Mouse (Mus musculus) cerebellum, adult 8-10 months (tissue): ENCODE results near the gene Trpm3.

Source experiments
- DNase-seq: peaks from one replicate; pipeline ENCODE4 v3.0.0; 2022

Gene Trpm3

DNA sequence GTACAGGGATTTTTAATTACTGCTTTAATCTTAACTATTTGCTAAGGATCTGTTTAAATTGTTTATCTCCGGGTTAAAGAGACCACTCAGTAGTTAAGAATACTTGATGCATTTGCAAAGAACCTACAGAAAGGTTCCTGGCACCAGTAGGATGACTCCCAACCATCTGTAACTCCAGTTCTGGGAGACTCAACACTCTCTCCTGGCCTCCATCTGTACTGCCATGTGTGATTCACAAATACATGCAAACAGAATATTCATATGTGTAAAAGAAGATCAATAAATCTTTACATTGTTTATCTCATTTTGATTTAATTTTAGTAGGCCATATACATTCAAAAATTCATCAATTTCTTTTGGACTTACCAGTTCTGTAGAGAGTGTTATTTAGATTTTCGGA lies 731.0 kb downstream of the Trpm3 start:
- no peak for DNase-seq

DNA sequence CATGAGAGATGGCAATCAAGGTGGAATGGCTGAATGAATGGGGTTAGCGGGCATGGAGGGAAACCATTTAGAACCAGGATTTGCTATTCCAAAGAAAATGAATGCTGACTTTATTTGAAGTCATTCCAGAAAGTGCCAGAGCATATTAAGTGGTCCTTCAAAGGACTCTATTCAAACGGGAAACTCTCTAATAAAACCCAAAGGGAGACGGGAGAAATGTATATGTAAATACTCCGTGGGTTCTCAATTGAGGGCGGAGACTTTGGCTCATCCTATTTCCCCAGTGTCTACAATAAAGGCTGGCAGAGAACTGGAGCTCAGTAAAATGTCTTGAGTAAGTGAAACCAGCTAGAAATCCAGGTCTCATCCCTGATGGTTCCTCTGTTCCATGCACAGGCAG lies 733.6 kb downstream of the Trpm3 start:
- DNase-seq = no peak

DNA sequence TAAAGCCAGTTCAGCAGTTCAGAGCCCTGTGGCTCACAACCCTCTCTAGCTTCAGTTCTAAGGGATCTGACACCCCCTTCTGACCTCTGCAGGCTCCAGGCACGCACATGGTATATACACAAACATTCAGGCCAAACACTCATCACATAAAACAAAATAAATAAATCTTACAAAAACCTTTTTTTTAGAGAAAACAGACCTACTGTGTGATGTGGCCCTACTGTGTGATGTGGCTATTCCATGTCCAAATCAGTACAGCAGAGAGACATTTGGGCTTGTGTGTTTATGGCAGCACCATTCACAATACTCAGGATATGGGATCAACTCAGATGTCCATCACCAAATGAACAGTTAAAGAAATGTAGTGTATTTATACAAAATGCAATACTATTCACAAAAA lies 741.4 kb downstream of the Trpm3 start:
- no peak for DNase-seq

DNA sequence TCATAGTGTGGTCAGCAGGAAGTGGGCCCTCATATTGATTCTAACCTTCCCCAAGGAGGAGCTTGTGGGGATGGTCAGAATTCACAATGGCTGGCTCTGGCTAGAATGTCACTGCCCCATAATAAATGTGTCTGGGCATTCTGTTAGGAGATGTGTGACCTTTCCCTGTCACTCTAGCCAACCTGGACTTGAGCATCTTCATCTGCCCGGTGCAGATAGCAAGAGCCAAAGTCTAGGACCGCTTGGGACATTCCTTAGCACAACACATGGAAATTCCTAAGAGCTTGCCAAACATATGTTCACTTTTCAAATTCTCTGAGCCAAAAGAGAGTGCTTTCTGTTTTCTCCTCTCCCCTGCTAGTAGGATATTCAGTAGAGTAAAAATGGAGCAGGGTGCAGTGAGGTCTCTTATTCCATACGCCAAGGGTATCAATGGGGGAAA lies 743.8 kb downstream of the Trpm3 start:
- DNase-seq = peak; percentile 70

DNA sequence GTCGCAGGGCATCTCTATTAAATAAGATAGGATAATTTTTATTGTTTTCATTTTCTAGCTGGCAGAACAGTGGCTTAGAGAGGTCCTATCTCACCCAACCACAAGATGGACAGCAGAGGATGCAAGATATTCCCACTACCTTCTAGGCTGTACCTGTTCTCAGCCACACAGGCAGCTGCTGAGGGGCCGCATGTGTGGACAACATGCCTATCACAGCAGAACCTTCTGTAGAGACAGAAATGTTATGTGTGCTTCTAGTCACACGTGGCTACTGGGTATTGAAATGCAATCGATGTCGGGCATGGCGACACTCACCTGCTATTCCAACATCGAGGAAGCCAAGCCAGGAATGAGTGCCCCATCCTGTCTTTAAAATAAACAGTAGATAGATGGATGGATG lies 744.3 kb downstream of the Trpm3 start:
- DNase-seq = no peak

DNA sequence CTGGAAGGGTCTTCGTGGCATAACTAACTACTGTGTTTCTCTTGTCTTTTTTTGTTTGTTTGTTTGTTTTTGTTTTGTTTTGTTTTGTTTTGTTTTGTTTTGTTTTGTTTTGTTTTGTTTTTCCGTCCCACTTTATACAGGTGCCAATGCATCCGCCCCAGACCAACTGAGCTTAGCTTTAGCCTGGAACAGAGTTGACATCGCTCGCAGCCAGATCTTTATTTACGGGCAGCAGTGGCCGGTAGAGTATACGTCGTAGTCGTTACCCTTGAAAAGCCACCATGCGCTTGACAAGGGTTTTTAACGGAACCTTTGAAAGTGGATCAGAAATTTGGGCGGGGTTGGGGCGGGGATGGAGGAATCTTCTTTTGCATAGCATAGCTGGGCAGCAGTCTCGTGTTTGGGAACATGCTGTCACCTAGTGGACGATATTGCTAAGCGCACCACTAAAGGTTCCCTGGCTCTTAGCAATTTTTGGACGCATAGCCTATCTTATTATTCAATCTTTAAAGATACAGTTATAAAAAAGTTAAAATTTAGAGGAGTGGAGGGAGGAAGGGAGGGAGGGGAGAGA lies 745.0 kb downstream of the Trpm3 start:
- DNase-seq = peak; percentile 78

DNA sequence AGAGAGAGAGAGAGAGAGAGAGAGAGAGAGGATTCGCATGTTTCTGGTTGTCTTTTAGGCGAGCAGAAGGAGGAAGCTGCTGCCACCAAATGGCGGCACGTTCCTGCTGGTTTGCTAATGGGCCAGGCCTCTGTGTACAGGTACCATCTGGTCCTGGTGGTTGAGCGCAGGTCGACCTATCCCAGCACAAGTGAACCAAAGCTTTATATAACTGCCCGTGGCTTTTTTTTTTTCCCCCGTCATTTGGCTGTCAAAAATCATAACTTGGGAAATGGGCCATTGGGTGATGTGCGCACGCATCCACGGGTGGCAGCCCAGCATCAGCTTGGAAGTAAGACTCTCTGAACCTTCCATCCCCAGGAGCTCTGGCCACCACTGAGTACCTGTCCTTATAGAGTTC lies 745.5 kb downstream of the Trpm3 start:
- peak; percentile 89 for DNase-seq

DNA sequence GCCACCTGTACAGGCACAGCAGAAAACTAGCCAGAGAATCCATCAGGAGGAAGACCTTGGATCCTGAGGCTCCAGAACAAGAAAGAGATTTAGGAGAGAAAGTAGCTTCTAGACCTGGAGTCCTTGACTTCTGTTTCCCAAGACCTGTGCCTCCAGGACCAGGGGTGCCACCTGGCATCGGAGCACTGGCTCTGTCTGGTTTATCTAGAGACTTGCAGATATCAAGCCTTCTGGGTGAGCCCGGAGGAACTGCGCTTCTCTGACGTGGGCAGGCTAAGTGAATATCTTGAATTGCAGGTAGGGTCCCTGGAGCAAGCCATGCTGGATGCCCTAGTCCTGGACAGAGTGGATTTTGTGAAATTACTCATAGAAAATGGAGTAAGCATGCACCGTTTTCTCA lies 746.2 kb downstream of the Trpm3 start:
- DNase-seq = peak; percentile 52

DNA sequence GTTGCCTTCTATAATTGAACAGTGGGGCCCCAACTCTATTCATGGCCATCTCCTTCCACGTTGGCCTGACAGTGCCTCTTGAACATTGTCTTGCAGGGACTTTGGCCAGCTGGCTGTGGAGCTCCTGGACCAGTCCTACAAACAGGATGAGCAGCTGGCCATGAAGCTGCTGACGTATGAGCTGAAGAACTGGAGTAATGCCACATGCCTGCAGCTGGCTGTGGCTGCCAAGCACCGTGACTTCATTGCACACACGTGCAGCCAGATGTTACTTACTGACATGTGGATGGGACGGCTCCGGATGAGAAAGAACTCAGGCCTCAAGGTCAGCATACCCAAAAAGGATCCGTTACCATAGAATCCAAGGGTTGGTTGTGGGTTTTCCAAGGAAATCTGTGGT lies 763.0 kb downstream of the Trpm3 start:
- no peak for DNase-seq

DNA sequence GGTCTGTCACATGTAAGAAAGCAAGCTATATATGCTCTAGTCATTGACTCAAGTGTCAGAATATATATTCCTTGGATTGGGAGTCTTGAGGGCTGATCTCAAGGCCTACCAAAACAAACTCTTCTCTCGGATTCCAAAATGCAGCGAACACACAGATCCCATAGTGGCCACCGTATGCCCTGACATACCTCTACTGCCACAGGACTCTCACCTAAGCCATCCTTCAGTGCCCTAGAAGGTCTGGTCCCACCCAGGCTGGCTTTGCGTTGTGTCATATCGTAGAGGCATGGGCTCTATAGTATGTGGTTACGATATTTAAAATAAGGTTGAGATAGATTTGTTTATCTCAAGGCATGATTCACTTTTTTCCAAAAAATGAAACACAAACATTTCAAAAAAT lies 763.5 kb downstream of the Trpm3 start:
- DNase-seq = no peak

DNA sequence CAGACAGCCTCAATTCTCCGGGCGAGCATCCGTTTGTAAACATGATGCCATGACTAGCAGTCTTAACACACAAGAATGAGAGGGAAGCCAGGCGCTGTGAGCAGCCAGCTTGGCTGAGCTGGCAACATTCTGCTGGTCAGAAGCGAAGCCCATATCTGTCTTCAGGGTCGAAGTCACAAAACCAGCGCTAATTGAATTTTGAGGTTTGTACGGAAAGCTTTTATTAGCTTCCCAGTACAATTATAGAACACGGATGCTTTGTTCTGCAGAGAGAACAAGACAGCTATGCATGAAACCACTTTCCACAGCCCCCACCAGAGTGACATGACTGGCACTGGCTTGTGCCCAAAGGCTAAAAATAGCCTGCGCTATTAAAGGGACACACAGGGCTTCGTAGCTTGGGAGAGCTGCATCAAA lies 766.2 kb downstream of the Trpm3 start:
- DNase-seq = peak; percentile 83

DNA sequence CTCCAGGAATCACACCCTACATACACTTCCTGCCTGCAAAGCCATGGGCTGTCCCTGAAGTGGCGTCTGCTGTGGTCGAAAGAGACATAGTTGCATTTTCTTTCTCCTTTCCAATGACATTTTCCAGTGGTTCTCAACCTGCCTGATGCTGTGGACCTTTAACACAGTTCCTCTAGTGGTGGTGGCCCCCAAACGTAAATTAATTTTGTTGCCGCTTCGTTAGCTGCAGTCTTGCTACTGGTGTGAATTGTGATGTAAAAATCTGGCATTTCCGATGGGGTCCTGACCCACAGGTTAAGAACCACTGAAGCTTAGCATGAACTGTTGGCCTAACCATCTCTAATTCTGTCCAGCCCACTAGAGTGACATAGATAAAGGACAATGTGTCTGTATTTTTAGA lies 771.8 kb downstream of the Trpm3 start:
- DNase-seq = no peak

DNA sequence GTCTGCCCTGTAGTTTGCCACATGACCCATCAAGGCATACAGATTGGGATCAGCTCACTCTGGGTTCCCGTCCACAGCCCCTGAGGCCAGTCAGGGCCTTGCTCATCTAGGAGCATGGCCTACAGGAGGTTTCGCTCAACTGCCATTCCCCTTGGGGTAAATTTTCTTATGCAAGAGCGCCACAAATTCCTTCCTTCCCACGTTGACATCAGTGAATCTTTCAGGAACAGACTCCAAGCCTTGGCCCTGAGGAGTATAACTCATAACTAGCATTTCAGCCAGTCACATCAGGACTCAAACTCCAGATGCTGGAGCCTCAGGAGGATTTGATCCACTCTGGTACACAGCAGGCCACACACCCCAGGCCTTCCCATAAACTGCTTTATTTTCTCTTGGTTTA lies 774.1 kb downstream of the Trpm3 start:
- DNase-seq = no peak

DNA sequence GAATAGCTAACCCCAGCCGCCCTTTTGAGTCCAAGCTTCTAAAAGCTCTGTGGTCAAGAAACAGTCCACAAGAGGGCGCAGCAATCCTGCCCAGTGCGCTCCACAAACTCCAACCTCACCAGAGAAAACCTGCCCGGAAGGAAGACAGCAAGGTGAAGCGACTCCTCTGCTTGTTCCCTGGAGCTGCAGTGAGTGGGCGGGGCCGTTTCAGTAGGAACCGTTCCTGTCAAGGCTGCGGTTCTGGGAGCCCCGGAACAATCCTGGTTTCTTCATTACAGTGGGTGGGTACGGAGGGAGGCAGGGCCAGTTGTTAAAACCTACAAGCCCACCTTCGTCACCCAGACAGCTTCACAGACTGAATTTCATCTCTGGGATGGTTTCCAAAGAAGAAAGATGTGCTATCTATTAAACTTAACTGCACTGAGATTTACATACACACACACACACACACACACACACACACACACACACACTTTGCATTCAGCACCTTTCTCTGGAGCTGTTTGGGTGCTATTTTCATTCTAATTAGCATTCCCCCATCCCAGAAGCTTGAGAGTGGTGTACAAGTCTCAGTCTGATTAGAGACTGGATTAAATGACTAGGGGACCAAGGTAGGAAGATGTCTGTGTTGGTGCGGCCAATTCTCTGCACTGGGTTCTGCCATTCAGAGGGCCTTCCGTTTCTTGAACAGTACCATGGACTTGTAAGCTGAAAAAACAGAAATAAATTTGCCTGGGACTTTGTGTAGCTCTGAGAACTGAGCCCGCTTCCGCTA lies 777.2 kb downstream of the Trpm3 start:
- peak; percentile 92 for DNase-seq

DNA sequence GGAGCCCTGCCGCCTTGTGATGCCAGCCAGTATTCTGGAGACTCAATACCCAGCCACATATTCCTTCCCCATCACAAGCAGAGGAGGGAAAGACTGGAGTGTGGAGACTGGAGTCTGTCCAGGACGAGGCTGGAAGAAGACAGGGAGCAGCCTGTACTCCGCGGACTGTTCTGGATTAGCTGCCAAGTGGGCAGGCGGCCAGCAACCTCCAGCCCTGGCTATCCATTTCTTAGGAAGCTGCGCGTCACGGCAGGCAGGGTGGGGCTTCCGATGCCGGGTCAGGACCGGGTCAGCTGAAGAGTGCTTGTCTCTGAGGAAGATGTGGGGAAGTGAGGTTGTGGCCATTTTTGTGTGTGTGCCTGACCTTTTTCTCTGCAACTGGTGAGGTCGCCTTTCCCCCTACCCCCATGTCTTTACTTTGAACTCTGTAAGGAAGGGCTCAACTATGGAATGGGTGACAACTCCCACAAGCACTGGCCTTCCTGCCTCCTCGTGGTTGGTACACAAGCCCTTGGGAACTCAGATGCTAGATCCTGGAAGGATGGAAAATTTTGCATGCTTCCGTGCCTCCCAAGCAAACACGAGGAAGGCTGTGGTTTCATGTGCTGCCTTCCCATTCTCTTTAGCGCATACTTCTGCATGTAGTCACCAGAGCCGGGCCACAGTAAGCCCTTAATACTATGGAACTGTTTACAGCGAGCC lies 777.9 kb downstream of the Trpm3 start:
- peak; percentile 98 for DNase-seq

DNA sequence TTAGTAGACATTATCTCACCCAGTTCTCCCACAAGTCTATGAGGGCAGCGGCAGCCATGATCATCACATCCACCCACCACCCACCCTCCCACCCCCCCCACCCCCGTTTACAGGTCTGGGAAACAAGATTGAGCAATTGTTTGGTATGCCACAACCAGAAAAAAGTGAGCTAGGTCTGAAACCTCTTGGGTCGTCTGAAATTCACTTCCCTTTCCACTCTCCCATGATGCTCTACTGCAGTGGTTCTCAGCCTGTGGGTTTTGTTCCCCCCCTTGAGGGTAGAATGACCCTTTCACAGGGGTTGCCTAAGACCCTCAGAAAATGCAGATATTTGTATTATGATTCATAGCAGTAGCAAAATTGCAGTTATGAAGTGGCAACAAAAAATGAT lies 778.5 kb downstream of the Trpm3 start:
- DNase-seq = no peak

DNA sequence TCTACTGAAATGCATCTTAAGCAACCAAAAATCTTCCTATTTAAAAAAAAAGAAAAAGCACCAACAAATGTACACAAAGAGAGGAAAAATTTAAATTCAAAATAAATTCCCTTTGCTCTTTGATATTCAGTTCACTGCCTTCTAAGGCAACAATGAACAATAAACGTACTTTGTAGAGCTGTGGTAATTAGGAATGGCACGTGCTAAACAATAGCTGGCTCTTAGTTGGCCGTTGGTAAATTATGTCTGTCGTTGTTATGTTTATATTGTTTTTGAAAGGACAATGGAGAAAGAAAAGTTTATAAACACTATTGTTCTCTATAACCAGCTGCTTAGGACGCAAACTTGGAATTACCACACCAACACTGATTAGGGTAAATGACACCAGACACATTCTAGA lies 782.1 kb downstream of the Trpm3 start:
- DNase-seq = no peak

DNA sequence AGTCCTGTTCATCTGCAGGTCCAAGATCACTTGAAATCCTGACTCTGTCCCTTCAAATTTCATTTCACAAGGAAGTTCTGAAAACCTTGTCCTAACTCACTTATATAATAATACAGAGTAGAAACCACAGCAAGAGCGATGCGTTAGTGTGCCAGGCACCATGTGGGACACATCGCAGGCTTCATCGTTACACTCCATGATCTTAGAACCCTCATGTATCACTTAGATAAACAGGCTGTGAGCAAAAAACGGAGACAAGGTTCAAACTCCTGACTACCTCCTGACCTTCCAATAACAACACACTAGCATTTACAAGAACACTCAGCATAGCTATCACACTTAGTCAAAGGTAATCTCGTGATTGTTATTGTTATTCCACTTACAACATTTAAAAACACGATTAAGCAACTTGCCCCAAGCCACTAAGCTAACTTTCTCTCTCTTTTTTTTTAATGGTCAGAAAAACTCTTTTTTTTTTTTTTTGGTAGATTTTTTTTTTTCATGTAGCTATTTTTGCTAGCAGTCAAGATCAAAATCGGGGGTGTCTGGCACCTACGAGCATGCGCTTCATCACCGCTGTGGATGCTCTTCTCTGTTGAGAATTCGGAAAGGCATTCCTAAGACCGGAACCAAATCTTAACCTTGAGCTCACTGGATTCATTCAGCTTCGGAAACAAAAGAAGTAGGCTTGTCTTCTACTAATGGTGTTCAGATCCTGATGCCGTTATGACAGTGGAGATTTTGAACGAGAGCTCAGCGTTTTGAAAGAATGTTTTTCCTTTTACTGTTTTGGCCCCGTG lies 784.2 kb downstream of the Trpm3 start:
- no peak for DNase-seq

DNA sequence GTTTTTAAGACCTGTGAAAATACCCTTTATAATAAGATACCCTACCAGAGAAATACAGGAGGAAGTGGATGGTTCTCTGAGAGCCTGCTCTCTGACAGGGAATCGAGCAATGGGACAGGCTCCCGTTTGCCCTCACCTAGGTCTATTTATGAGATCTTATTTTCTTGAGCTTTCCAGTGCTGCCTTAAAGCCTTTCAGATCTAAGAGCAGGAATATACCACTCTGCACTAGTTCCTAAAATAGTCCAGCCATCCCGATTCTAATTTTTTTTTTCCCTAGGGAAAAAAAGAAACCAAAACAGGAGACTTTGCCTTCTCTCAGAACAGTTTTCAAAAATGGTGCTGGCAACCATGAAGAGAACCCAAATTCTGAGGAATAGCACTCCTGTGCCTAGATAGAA lies 786.4 kb downstream of the Trpm3 start:
- DNase-seq = no peak

DNA sequence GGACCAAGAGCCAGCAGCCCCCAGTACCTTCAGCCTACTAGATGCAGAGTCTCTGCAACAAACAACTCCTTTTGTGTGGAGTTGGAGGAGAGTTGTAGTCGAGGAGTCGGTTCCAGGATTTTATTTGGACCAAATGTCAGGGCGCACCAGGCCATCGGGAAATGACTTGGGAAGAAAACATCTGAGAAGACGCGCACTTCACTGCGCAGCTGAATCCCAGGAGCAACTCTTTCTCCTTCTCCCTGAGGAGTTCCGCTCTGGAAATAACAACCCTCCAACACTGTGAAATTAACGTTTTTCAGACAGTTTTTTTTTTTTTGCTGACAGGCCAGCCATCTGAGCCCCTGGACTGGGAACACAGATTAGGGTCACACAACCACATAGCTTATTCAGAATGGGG lies 787.9 kb downstream of the Trpm3 start:
- no peak for DNase-seq

DNA sequence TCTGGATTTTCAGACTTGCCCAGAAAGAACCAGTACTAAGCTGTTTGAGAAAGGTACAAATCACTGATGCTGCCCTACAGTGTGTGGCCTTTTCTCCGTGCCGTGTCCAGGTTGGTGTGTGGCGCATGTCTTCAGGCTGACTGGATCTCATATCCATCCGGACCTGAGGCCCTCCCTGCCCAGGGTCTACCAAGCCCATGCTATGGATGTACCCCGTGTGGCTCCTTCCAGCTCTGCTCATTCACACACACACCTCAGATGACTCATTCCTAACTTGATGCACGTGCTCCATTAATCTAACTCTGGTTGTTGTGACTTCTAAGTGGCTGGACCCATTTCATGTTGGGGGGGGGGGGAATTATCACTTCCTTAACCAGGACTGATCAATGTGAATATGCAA lies 789.5 kb downstream of the Trpm3 start:
- DNase-seq = no peak

DNA sequence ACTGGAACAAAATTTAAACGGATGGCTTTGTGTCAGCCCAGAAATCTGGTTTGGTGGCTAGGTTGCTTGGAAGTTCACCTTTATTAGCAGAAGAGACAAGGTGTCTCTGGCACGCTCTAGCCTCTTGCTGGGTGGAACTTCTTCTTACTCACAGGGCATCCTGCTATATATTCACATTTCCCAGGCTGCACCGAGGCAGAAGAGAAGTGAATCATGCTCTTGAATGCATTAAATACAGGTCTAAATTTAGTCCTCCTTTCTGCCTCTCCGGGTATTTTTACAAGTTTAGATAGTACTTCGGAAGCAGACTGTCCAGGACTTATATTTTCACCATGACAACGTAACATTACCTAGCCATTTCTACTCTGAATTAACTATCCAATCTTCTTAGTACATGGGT lies 790.9 kb downstream of the Trpm3 start:
- no peak for DNase-seq

DNA sequence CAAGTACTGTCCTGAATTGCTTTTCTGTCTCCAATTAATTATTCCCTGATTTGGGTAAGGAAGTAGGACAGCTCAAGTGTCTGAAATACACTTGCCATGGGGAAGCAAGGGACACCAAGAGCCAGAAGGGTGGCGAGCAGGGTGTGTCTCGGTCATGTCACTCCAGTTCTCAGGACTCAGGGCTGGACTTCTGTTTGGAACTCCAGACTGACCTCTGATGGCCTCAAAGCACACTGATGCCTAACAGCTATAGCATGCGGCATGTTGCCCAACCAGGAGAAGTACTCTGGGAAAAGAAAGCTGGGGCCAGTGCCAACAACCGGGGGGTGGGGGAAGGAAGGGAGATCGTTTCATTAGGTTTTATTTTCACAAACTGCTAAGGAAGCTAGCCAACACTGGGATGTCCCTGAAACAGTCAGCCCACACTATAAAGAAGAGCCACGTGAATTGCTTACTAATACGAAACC lies 791.6 kb downstream of the Trpm3 start:
- peak; percentile 54 for DNase-seq
